Mouse (Mus musculus) heart, adult 2 months (tissue): ENCODE results near the gene Ldb3.

Experiments used
- CTCF ChIP-seq: fragments of 200-600 bp; IDR thresholded peaks from 2 replicates; pipeline ENCODE4 v1.8.1; 2022; ENCODE audit warnings: antibody characterized with exemption, mild to moderate bottlenecking, moderate library complexity
- EP300 ChIP-seq: fragments of 200-500 bp; IDR thresholded peaks from 2 replicates; pipeline ENCODE4 v1.6.1; 2011; ENCODE audit warnings: low read depth, low read length, control low read depth; ENCODE audit not compliant: insufficient read depth
- POLR2A ChIP-seq: fragments of 200-500 bp; IDR thresholded peaks from 2 replicates; pipeline ENCODE4 v1.6.1; 2011; ENCODE audit warnings: mild to moderate bottlenecking, low read depth, low read length, control low read depth; ENCODE audit not compliant: insufficient read depth

DNA sequence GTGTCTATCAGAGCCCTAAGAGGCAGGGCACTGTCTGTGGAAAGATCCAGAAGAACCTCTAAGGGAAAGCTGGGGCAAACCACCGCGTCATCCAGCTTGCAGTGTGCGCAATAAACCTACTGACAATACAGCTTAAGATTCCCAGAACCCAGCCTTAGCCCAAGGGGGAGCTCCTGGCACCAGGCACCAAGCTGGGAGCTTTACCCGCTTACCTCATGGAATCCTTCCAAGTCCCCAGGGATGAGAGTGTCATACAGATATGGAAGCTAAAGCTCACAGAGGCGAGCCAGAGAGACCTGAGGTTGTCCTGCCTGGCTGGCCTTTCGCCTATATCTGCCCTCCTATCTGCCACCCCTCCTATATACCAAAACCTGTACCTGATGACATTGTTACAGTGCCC is 44.9 kb downstream of the Ldb3 start:
- TF ChIP-seq POLR2A (no peak), CTCF (no peak), EP300 (peak; percentile 14; the same call in 1 of the 2 replicates)
